Mouse (Mus musculus): ENCODE measurements around the gene Usp37. TPM values are rescaled to one million over a fixed set of nuclear protein-coding genes. Genes with fewer than 3 reads are reported as not detected.

Usp37 gene
- 10 to 100 TPM; 27.2 to 37.4 TPM for total RNA-seq (2023)

DNA sequence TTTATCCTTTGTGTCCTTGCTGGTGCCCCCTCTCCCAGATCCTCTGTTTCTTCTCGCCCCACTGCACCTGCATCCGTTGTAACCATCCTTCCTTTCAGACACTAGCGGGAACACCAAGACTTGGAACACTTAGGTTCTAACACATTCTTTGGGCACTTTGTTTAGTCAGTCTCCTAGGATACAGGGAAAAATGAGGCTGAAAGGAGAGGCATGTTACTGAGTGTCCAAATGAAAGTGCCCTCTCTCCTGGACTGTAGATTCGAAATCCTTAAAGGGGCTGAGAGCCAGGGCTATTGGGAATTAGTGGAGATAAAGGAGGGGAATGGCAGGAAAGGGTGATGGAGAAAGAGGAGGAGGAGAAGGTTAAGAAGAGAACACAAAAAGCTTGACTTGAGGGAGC lies at the start of gene Usp37:
Usp37 (minus strand) TSS at position 101 of the 400 bp plus-strand sequence.

DNA sequence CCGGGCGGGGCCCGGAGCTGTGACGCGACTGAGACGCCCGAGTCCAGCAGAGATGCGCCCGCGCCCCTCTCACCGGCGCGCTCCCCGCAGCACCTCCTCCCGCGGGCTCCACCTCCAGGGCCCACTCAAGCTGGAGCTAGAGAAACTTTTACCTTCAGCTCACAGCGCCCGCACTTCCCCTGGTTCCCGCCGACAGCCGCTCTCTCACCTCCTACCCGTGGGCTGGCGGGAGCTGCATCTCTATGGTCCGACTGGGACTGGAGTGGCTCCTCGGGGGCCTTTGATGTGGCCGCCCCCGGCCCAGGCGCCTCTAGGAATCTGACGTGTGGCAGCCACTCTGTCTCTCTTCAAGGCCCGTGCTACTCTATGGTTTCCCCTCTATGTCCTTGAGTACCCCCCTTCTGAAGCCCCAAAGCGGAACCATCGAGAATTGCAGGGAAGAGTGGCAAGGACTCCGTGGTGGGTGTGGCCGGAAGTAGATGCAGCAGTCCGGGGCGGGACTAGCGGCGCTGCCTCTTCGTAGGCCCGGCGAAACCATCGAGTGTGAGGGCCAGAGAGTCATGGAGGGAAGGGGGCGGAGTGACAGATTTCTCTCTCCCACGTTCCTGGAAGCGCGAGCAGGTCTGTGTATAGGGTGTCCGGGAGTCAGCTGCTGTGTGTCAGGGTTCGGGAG lies 43.8 kb upstream of the Usp37 start, which contains the start of the genes Zfp142 and Bcs1l:
Zfp142 (minus strand) TSS at position 474 of the 673 bp plus-strand sequence.
Bcs1l (plus strand) TSS at position 517 of the 673 bp plus-strand sequence.

DNA sequence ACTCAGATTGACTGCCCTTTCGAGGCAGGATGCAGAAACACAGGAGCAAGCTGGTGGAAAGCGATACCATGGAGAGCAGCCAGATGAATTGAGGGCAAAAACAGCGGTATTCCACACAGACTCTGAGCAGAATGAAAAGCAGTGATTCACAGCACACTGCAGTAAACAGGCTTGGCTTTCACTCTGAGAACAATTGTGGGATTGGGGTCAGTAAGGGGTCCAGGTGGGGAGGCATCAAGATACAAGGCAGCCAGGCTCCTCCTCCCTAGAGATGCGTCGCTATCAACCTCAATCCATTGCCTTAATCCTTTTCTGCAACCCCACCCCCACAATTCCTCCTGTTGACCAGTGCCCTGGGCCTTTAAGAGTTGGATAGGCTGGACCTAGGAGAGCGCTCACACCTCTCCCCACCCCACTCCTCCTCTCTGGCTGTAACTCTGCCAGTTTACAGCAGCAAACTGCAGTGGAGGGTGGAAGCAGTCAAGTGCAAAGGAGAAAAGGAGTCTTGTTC lies 1.6 kb downstream of the Usp37 start, which contains the start of gene Plcd4:
Plcd4 (plus strand) TSS at position 438 of the 511 bp plus-strand sequence.

DNA sequence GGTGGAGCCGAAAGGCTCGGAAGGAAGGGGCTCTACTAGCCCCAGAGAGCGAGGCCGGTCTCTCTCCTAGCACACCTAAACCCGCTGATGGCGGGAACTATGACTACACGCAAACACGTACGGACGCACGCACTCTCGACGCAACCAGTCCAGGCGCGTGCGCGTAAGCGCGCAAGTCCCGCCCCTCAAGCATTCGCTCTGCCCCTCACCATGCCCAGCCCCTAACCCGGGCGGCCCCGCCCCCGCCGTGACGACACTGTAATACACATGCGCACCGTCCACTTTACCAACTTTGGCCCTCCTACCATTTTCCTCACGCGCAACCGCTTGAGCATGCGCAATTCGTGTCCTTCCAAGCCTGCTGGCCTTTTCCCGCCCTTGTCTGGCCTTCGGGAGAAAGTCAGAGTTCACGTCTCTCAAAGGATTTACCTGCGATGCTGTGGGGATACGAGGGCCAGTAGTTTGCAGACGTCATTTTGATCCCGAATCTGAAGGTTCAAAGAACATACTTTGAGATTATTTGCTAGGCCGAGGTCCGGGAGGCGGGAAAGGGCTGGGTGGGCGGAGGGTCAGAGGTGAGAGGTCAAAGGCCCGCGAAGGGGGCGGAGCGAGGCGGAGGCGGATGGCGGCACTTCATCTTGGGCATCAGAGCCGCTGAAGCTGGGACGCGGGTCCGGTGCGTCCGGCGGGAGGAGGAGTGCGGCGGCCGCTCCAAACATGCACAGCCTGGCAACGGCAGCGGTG lies 38.2 kb downstream of the Usp37 start, which contains the start of gene Cnot9:
Cnot9 (plus strand) TSS at position 338 of the 744 bp plus-strand sequence.

DNA sequence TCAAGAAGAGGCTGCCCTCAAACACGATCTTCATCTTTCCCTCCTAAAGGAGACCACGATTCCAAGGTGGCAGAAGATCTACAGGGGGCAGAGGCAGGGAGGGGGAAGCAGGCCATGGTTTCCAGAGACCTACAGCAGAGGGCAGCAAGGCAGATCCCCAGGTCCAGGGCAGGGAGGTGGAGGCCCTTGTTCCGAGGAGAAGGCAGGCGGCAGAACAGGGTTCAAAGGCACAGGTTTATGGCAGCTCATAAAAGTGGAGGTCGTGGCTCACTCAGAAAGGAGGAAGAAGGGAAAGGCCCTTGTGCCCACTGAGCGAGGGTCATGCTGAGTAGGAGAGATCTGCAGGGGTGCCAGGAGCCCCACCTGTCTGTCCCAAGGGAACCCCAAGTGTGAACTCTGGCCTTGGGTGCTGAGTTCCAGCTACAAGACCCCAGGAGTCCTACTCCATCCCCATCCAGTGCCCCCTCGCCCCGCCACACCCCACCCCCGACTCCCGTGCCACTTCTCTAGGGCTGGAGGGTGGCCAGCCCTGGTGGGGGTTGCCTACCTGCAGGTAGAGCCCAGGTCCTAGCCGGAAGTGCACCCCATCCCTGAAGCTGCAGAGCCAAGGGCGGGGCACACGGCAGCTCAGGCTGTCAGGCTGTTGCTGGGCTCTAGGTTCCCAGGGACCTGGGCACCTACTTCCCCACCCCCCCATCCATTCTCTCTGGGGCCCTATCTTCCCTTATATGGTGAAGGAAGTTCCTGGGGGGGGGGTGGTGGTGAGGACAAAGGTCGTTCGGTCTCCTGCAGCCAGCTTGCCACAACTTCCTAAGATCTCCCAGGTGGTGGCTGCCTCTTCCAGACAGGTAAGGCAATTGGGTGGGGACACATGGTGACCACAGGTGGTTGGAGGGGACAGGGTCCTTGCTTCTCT lies 135.2 kb downstream of the Usp37 start, which contains the start of gene Vil1:
Vil1 (plus strand) TSS at position 788 of the 916 bp plus-strand sequence.

DNA sequence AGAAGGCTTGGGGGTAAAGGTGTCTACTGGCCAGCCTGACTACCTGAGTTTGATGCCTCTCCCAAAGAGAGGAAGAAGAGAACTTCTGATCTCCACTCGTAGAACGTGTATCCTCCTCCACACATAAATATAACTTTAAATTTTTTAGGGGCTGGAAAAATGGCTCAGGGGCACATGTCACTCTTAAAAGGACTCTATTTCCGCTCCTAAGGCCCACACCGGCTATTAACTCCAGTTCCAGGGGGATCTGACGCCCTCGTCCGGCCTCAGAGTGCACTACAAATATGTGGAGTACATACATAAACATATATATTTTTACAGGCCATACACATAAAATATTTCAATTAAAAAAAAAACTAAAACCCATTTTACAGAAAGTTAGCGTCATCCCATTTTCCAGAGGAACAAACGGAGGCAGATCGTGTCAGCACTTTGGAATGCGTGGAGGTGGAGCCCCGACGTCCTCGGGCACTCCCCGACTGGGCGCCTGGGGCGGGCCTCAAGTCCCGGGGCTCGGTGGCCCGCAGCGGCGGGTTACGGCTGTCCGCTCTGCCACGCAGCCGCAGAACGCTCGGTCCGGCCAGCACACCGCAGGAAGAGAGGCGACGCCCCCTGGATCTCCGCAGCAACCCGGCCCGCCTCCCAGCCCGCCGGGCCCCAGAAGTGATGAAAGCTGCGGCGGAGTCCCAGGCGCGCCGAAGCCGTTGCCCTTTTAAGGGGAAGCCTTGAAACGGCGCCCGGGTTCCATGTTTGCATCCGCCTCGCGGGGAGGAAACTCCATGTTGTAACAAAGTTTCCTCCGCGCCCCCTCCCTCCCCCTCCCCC lies 152.9 kb downstream of the Usp37 start, which contains the start of gene Ctdsp1:
Ctdsp1 (plus strand) TSS at position 586 of the 825 bp plus-strand sequence.

Other genes starting within 250 kb of the Usp37 start
- 1 to 10 TPM; 3.4 to 3.6 TPM for gene Tmbim1, start 238.7 kb downstream of the Usp37 start, total RNA-seq (2023)
- not detected for gene Catip, start 182.2 kb downstream of the Usp37 start, total RNA-seq (2023)
- 1 to 10 TPM in 1 of 2 experiments, under 1 TPM in 1; 0.24 to 3.8 TPM for gene Slc11a1, start 169.1 kb downstream of the Usp37 start, total RNA-seq (2023)
- gene Ctdsp1, start 152.8 kb downstream of the Usp37 start, total RNA-seq (2023), result 100 to 1,000 TPM; 115 to 120 TPM
- not detected for gene Vil1, start 134.9 kb downstream of the Usp37 start, total RNA-seq (2023)
- 10 to 100 TPM; 28.8 to 31.2 TPM for gene Cnot9, start 38.2 kb downstream of the Usp37 start, total RNA-seq (2023)
- gene Plcd4, start 1.4 kb downstream of the Usp37 start, total RNA-seq (2023), result under 1 TPM; 0.29 to 0.80 TPM
- 10 to 100 TPM; 44.8 to 46.3 TPM for gene Zfp142, start 44.0 kb upstream of the Usp37 start, total RNA-seq (2023)
- gene Bcs1l, start 44.0 kb upstream of the Usp37 start, total RNA-seq (2023), result 10 to 100 TPM in 1 of 2 experiments, 1 to 10 TPM in 1; 9.2 to 12.7 TPM
- gene Rnf25, start 57.1 kb upstream of the Usp37 start, total RNA-seq (2023), result 10 to 100 TPM; 65.3 to 66.4 TPM
- under 1 TPM in 1 of 2 experiments, not detected in 1; 0.75 TPM for gene Stk36, start 57.2 kb upstream of the Usp37 start, total RNA-seq (2023)
- 10 to 100 TPM; 47.2 to 51.5 TPM for gene Ttll4, start 117.5 kb upstream of the Usp37 start, total RNA-seq (2023)
- 10 to 100 TPM; 16.2 to 18.0 TPM for gene Cyp27a1, start 169.3 kb upstream of the Usp37 start, total RNA-seq (2023)
- not detected for gene Prkag3, start 204.9 kb upstream of the Usp37 start, total RNA-seq (2023)
- gene Wnt6, start 227.6 kb upstream of the Usp37 start, total RNA-seq (2023), result not detected
- 1 to 10 TPM; 2.2 to 3.0 TPM for gene Wnt10a, start 247.2 kb upstream of the Usp37 start, total RNA-seq (2023)

Data from B cell, adult 67 days (primary cell).